Mouse (Mus musculus) urinary bladder, postnatal 25 days (tissue): Measurements from ENCODE around the gene Relch.

ENCODE experiments used
- DNase-seq: peaks from one replicate; pipeline ENCODE4 v3.0.0; 2022; ENCODE audit warnings: low spot score

Gene Relch

DNA sequence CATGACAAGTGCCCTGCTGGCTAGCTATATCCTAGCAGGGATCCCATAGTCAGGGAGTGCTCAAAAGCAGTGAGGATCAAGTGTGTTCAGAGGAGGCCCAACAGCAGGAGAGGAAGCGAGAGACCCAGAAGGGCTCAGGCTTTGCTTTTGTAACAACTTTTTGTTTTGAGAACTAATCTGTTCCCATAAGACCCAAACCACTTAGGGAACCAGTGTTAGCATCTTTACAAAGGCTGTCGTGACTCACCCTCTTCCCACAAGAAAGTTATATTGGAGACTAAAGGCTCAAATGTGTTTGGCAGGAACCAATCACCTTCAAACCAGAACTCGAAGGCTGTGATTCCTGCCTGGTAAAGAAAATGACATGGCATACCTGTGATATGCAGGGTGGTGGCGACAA is 132.0 kb downstream of the Relch start:
- DNase-seq: no peak

DNA sequence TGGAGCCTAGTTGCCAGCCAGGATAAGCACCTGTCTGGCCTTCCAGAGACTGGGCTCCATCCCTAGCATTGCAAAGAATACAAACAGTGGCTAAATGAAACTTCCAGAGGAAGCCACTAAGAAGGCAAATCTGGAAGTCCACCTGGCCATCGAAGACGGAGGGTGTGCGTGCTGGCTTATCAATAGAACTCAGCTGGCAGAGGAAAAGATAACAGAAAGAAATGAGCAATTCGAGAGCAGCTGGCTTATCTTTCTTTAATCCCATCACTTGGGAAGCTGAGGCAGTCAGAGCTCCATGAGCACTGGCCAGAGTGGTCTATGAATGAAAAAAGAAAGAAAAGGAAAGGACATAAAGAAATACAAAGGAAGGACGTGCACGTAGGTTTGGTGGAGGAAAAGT is 136.9 kb downstream of the Relch start:
- DNase-seq: no peak

DNA sequence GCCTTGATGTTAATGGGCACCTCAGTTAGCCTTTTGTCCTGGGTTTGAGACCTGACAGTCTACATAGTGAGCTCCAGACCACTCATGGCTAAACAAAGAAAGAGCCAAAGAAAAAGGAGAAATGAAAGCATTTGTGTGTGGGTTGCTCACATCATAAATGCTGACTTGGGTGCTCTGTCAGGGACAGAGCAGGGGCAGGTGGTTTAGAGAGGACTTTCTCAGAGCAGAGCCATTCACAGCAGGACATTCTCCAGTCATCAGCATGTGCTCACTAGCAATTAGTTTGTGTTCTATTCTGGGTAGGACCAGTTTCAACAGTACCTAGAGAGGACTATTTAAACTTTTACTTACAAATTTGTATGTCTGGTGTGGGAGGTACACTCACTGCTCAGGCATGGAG is 137.6 kb downstream of the Relch start:
- DNase-seq: no peak

GRCm38 (mm10) chr1:105802941-105803340 is 139.3 kb downstream of the Relch start:
- no peak for DNase-seq

- DNase-seq: no peak
Measured at GRCm38 (mm10) chr1:105804285-105804684, 140.6 kb downstream of the Relch start.
